Mouse (Mus musculus): ENCODE measurements around the gene Ahcyl1. TPM values are rescaled to one million over a fixed set of nuclear protein-coding genes. Genes with fewer than 3 reads are reported as not detected.

The Ahcyl1 gene
- polyA plus RNA-seq, 1 experiment from 2014 or later = 133 TPM

GRCm38 (mm10) chr3:107700625-107701024, 4.3 kb upstream of the Ahcyl1 start:
- peaks cover 2% of the 10 kb centered on the region; the same call in 1 of the 2 replicates for H3K27me3 ChIP-seq
- WGBS = 87% methylated on average over 2 of the region's 2 CpGs
- no peak for ATAC-seq (ENCODE audit: low FRiP score)
- no peaks in the 10 kb centered on the region for H3K9me3 ChIP-seq (replicated peaks)
- H3K4me3 ChIP-seq = no peak overlapping the region
- no peak overlapping the region for H3K9ac ChIP-seq
- no peak overlapping the region for H3K4me2 ChIP-seq (replicated peaks)
- no peaks in the 10 kb centered on the region for H3K36me3 ChIP-seq
- H3K4me1 ChIP-seq = peaks cover 3% of the 10 kb centered on the region; the same call in 1 of the 2 replicates
- H3K27ac ChIP-seq = no peak overlapping the region

- H3K9me3 ChIP-seq (replicated peaks) = no peaks in the 10 kb centered on the region
- WGBS = 46% methylated on average over 3 of the region's 3 CpGs
- 0 out of 2 replicates have a peak overlapping the region, but pooled peaks have one; percentile 6 for H3K9ac ChIP-seq
- peak overlapping the region; percentile 82 for H3K4me3 ChIP-seq
- peaks cover 25% of the 10 kb centered on the region for H3K4me1 ChIP-seq
- ATAC-seq (ENCODE audit: low FRiP score) = no peak; the same call in none of the 2 replicates
- peak overlapping the region; percentile 41 for H3K4me2 ChIP-seq (replicated peaks)
- H3K27ac ChIP-seq = no peak overlapping the region
- no peaks in the 10 kb centered on the region for H3K36me3 ChIP-seq
- peaks cover 2% of the 10 kb centered on the region; the same call in 1 of the 2 replicates for H3K27me3 ChIP-seq
Observed at GRCm38 (mm10) chr3:107696910-107697309, 550 bp upstream of the Ahcyl1 start.

GRCm38 (mm10) chr3:107695219-107695947, 977 bp downstream of the Ahcyl1 start:
- 6% methylated on average over 16 of the region's 16 CpGs for WGBS
- Histone ChIP-seq H3K9me3 (replicated peaks) (no peaks in the 10 kb centered on the region), H3K4me1 (peaks cover 39% of the 10 kb centered on the region), H3K27me3 (peaks cover 1% of the 10 kb centered on the region; the same call in 1 of the 2 replicates), H3K9ac (peak overlapping the region; percentile 97), H3K27ac (peak overlapping the region; percentile 93), H3K36me3 (no peaks in the 10 kb centered on the region), H3K4me2 (replicated peaks) (peak overlapping the region; percentile 80), H3K4me3 (peak overlapping the region; percentile 82)
- ATAC-seq (ENCODE audit: low FRiP score) = no peak

- H3K36me3 ChIP-seq = no peaks in the 10 kb centered on the region
- 62% methylated on average over 2 of the region's 2 CpGs for WGBS
- peaks cover 49% of the 10 kb centered on the region for H3K4me1 ChIP-seq
- ATAC-seq (ENCODE audit: low FRiP score) = no peak
- peak overlapping the region; percentile 97; the same call in 1 of the 2 replicates for H3K9ac ChIP-seq
- H3K27me3 ChIP-seq = no peaks in the 10 kb centered on the region
- H3K4me3 ChIP-seq = peak overlapping the region; percentile 82
- H3K27ac ChIP-seq = no peak overlapping the region
- peak overlapping the region; percentile 80 for H3K4me2 ChIP-seq (replicated peaks)
- H3K9me3 ChIP-seq (replicated peaks) = no peaks in the 10 kb centered on the region
Observed at GRCm38 (mm10) chr3:107694256-107694900, 2.0 kb downstream of the Ahcyl1 start.

GRCm38 (mm10) chr3:107690366-107690765, 6.0 kb downstream of the Ahcyl1 start:
- ATAC-seq (ENCODE audit: low FRiP score) = no peak
- no peaks in the 10 kb centered on the region for H3K27me3 ChIP-seq
- 51% methylated on average over 2 of the region's 2 CpGs for WGBS
- H3K36me3 ChIP-seq = no peaks in the 10 kb centered on the region
- peaks cover 49% of the 10 kb centered on the region for H3K4me1 ChIP-seq
- H3K9ac ChIP-seq = no peak overlapping the region
- H3K4me3 ChIP-seq = no peak overlapping the region
- no peaks in the 10 kb centered on the region for H3K9me3 ChIP-seq (replicated peaks)
- H3K4me2 ChIP-seq (replicated peaks) = no peak overlapping the region
- no peak overlapping the region for H3K27ac ChIP-seq

- Histone ChIP-seq H3K9ac (no peak overlapping the region), H3K27ac (no peak overlapping the region), H3K4me2 (replicated peaks) (no peak overlapping the region), H3K36me3 (no peaks in the 10 kb centered on the region), H3K4me3 (no peak overlapping the region), H3K9me3 (replicated peaks) (no peaks in the 10 kb centered on the region), H3K27me3 (no peaks in the 10 kb centered on the region), H3K4me1 (peaks cover 37% of the 10 kb centered on the region)
- ATAC-seq (ENCODE audit: low FRiP score) = no peak
Observed at GRCm38 (mm10) chr3:107689245-107689644, 7.1 kb downstream of the Ahcyl1 start.

GRCm38 (mm10) chr3:107688236-107688635, 8.1 kb downstream of the Ahcyl1 start:
- Histone ChIP-seq H3K27ac (no peak overlapping the region), H3K4me2 (replicated peaks) (no peak overlapping the region), H3K9me3 (replicated peaks) (no peaks in the 10 kb centered on the region), H3K4me1 (peaks cover 33% of the 10 kb centered on the region), H3K9ac (no peak overlapping the region), H3K27me3 (no peaks in the 10 kb centered on the region), H3K4me3 (no peak overlapping the region), H3K36me3 (no peaks in the 10 kb centered on the region)
- WGBS = 85% methylated on average over 1 of the region's 1 CpGs
- no peak for ATAC-seq (ENCODE audit: low FRiP score)

- Histone ChIP-seq H3K36me3 (no peaks in the 10 kb centered on the region), H3K4me2 (replicated peaks) (no peak overlapping the region), H3K27ac (no peak overlapping the region), H3K4me1 (peaks cover 29% of the 10 kb centered on the region), H3K4me3 (no peak overlapping the region), H3K9ac (no peak overlapping the region), H3K27me3 (no peaks in the 10 kb centered on the region), H3K9me3 (replicated peaks) (no peaks in the 10 kb centered on the region)
- 89% methylated on average over 3 of the region's 3 CpGs for WGBS
- ATAC-seq (ENCODE audit: low FRiP score) = no peak
Observed at GRCm38 (mm10) chr3:107686276-107686977, 9.9 kb downstream of the Ahcyl1 start.

GRCm38 (mm10) chr3:107685652-107686051, 10.7 kb downstream of the Ahcyl1 start:
- H3K9me3 ChIP-seq (replicated peaks) = no peaks in the 10 kb centered on the region
- H3K9ac ChIP-seq = no peak overlapping the region
- peaks cover 28% of the 10 kb centered on the region for H3K4me1 ChIP-seq
- H3K36me3 ChIP-seq = no peaks in the 10 kb centered on the region
- no peak overlapping the region for H3K4me2 ChIP-seq (replicated peaks)
- H3K4me3 ChIP-seq = no peak overlapping the region
- H3K27me3 ChIP-seq = no peaks in the 10 kb centered on the region
- WGBS = 89% methylated on average over 2 of the region's 2 CpGs
- H3K27ac ChIP-seq = no peak overlapping the region
- no peak for ATAC-seq (ENCODE audit: low FRiP score)

GRCm38 (mm10) chr3:107683587-107683986, 12.8 kb downstream of the Ahcyl1 start:
- no peak for ATAC-seq (ENCODE audit: low FRiP score)
- H3K4me1 ChIP-seq = peaks cover 16% of the 10 kb centered on the region
- H3K4me2 ChIP-seq (replicated peaks) = no peak overlapping the region
- H3K27ac ChIP-seq = no peak overlapping the region
- no peaks in the 10 kb centered on the region for H3K9me3 ChIP-seq (replicated peaks)
- H3K27me3 ChIP-seq = no peaks in the 10 kb centered on the region
- no peak overlapping the region for H3K9ac ChIP-seq
- WGBS = 77% methylated on average over 1 of the region's 1 CpGs
- no peak overlapping the region for H3K4me3 ChIP-seq
- H3K36me3 ChIP-seq = no peaks in the 10 kb centered on the region

GRCm38 (mm10) chr3:107680790-107681576, 15.4 kb downstream of the Ahcyl1 start:
- WGBS = 37% methylated on average over 7 of the region's 7 CpGs
- H3K27me3 ChIP-seq = no peaks in the 10 kb centered on the region

GRCm38 (mm10) chr3:107671509-107671908, 24.9 kb downstream of the Ahcyl1 start:
- Histone ChIP-seq H3K9me3 (replicated peaks) (no peaks in the 10 kb centered on the region), H3K4me1 (no peaks in the 10 kb centered on the region), H3K4me3 (no peak overlapping the region), H3K9ac (no peak overlapping the region), H3K27me3 (no peaks in the 10 kb centered on the region), H3K27ac (no peak overlapping the region), H3K4me2 (replicated peaks) (no peak overlapping the region), H3K36me3 (peaks cover 85% of the 10 kb centered on the region)
- ATAC-seq (ENCODE audit: low FRiP score) = no peak
- WGBS = 99% methylated on average over 2 of the region's 2 CpGs

More at GRCm38 (mm10) chr3:107680790-107681576, 15.4 kb downstream of the Ahcyl1 start:
- Histone ChIP-seq H3K4me3 (no peak overlapping the region), H3K27ac (peak overlapping the region; percentile 23; the same call in 1 of the 2 replicates), H3K4me1 (peaks cover 15% of the 10 kb centered on the region), H3K36me3 (peaks cover 10% of the 10 kb centered on the region), H3K9me3 (replicated peaks) (no peaks in the 10 kb centered on the region), H3K4me2 (replicated peaks) (no peak overlapping the region), H3K9ac (no peak overlapping the region)
- ATAC-seq (ENCODE audit: low FRiP score) = no peak

All from hindbrain, embryonic 12.5 days (tissue).